Mouse (Mus musculus) forebrain, embryonic 13.5 days (tissue): Measurements from ENCODE around the gene Cd3eap. TPM values are rescaled to one million over a fixed set of nuclear protein-coding genes. Genes with fewer than 3 reads are reported as not detected.

Experiments
- ATAC-seq: fragments of 200-750 bp; cut with Nextera tagmentation; 2 replicates; pipeline ENCODE4 v1.8.0; 2017
- H3K27ac ChIP-seq: fragments of 300-500 bp; sonication (generic); 2 replicates; pipeline ENCODE4 v1.5.1; 2015; ENCODE audit warnings: inconsistent platforms, mild to moderate bottlenecking, moderate library complexity
- H3K27me3 ChIP-seq: fragments of 300-500 bp; sonication (generic); 2 replicates; pipeline ENCODE4 v1.6.1; 2015; ENCODE audit warnings: mild to moderate bottlenecking, inconsistent platforms
- H3K36me3 ChIP-seq: fragments of 300-500 bp; sonication (generic); 2 replicates; pipeline ENCODE4 v1.6.1; 2015; ENCODE audit warnings: mild to moderate bottlenecking, inconsistent platforms; ENCODE audit not compliant: poor library complexity, severe bottlenecking
- H3K4me1 ChIP-seq: fragments of 300-500 bp; sonication (generic); 2 replicates; pipeline ENCODE4 v1.6.1; 2015; ENCODE audit warnings: inconsistent platforms
- H3K4me2 ChIP-seq: fragments of 300-500 bp; sonication (generic); 2 replicates; pipeline ENCODE4 v1.6.1; 2015; ENCODE audit warnings: inconsistent platforms, mild to moderate bottlenecking, moderate library complexity
- H3K4me3 ChIP-seq: fragments of 300-500 bp; sonication (generic); 2 replicates; pipeline ENCODE4 v1.5.1; 2015; ENCODE audit warnings: mild to moderate bottlenecking, inconsistent platforms
- H3K9ac ChIP-seq: fragments of 300-500 bp; sonication (generic); 2 replicates; pipeline ENCODE4 v1.6.1; 2015; ENCODE audit warnings: mild to moderate bottlenecking, inconsistent platforms
- H3K9me3 ChIP-seq: fragments of 300-500 bp; sonication (generic); replicated peaks from 2 replicates; pipeline ENCODE4 v1.6.1; 2016; ENCODE audit warnings: inconsistent platforms
- WGBS: fragments of 180-500 bp; shearing (Covaris S2); methylation state at CpG from one replicate; pipeline ENCODE4 v1.1.7; 2015; 5-methylcytosine and 5-hydroxymethylcytosine counted together
- polyA plus RNA-seq: library from polyadenylated mRNA; unstranded; fragments of >200 nt; fragmentation: Nextera tagmentation; extraction: Ambion mirVana; gene quantifications from 2 replicates; pipeline ENCODE4 v1.2.1, GENCODE M21; 2015

Cd3eap gene
- 21.4 and 23.2 TPM in 2 replicates for polyA plus RNA-seq

- peak; percentile 83 for ATAC-seq
- under 1% methylated on average over 30 of the region's 31 CpGs for WGBS
- Histone ChIP-seq H3K4me2 (peak within 1 kb of the TSS; percentile 99), H3K9ac (peak within 1 kb of the TSS; percentile 73), H3K27me3 (no peaks in the 10 kb centered on the region), H3K9me3 (no peaks in the 10 kb centered on the region), H3K36me3 (peaks cover 33% of the 10 kb centered on the region), H3K4me3 (peak within 1 kb of the TSS; percentile 64), H3K27ac (0 out of 2 replicates have a peak within 1 kb of the TSS, but pooled peaks have one; percentile 17), H3K4me1 (peaks cover 40% of the 10 kb centered on the region)
These were observed at the start of gene Cd3eap, which contains the start of gene Ppp1r13l for GRCm38 (mm10) chr7:19359299-19359891. Gene Cd3eap (minus strand): TSS chr7:19359483. Gene Ppp1r13l (plus strand): TSS chr7:19359749.

GRCm38 (mm10) chr7:19405417-19405816 is 46.1 kb upstream of the Cd3eap start:
- H3K27me3 ChIP-seq = peaks cover 63% of the 10 kb centered on the region
- H3K9me3 ChIP-seq = peaks cover 8% of the 10 kb centered on the region
- 3% methylated on average over 19 of the region's 19 CpGs for WGBS
- ATAC-seq = peak; percentile 79
- H3K36me3 ChIP-seq = no peaks in the 10 kb centered on the region
- peaks cover 10% of the 10 kb centered on the region for H3K4me1 ChIP-seq
- peak overlapping the region; percentile 33 for H3K4me2 ChIP-seq
- no peak overlapping the region for H3K9ac ChIP-seq
- H3K4me3 ChIP-seq = no peak overlapping the region
- no peak overlapping the region for H3K27ac ChIP-seq

- 58% methylated on average over 7 of the region's 7 CpGs for WGBS
These were observed 45.2 kb upstream of the Cd3eap start, which contains the start of gene Ckm for GRCm38 (mm10) chr7:19404476-19404875. Gene Ckm (plus strand): TSS chr7:19404776.

GRCm38 (mm10) chr7:19403731-19404296 is 44.5 kb upstream of the Cd3eap start, which contains the start of gene Klc3:
Gene Klc3 (minus strand): TSS chr7:19404104.
- Histone ChIP-seq H3K4me3 (peak within 1 kb of the TSS; percentile 53), H3K9me3 (peaks cover 9% of the 10 kb centered on the region), H3K27me3 (peaks cover 76% of the 10 kb centered on the region), H3K27ac (no peak within 1 kb of the TSS), H3K4me1 (peaks cover 20% of the 10 kb centered on the region), H3K36me3 (no peaks in the 10 kb centered on the region), H3K4me2 (peak within 1 kb of the TSS; percentile 94), H3K9ac (peak within 1 kb of the TSS; percentile 65)
- no peak for ATAC-seq
- under 1% methylated on average over 49 of the region's 62 CpGs for WGBS

More at GRCm38 (mm10) chr7:19404476-19404875, 45.2 kb upstream of the Cd3eap start, which contains the start of gene Ckm:
- Histone ChIP-seq H3K27ac (no peak within 1 kb of the TSS), H3K4me3 (peak within 1 kb of the TSS; percentile 53), H3K4me2 (peak within 1 kb of the TSS; percentile 94), H3K4me1 (peaks cover 17% of the 10 kb centered on the region), H3K27me3 (peaks cover 71% of the 10 kb centered on the region), H3K9ac (peak within 1 kb of the TSS; percentile 65), H3K9me3 (peaks cover 9% of the 10 kb centered on the region), H3K36me3 (no peaks in the 10 kb centered on the region)
- ATAC-seq = no peak

- peaks cover 76% of the 10 kb centered on the region for H3K27me3 ChIP-seq
- ATAC-seq = no peak
- 86% methylated on average over 9 of the region's 9 CpGs for whole genome bisulfite sequencing
- peaks cover 20% of the 10 kb centered on the region for H3K4me1 ChIP-seq
- no peaks in the 10 kb centered on the region for H3K36me3 ChIP-seq
- H3K9me3 ChIP-seq = peaks cover 9% of the 10 kb centered on the region
- H3K4me2 ChIP-seq = no peak overlapping the region
- no peak overlapping the region for H3K9ac ChIP-seq
- H3K4me3 ChIP-seq = 0 out of 2 replicates have a peak overlapping the region, but pooled peaks have one; percentile 9
- H3K27ac ChIP-seq = no peak overlapping the region
These were observed 43.3 kb upstream of the Cd3eap start for GRCm38 (mm10) chr7:19402535-19403112.

GRCm38 (mm10) chr7:19400946-19401345 is 41.7 kb upstream of the Cd3eap start:
- H3K27ac ChIP-seq = no peak overlapping the region
- H3K4me2 ChIP-seq = no peak overlapping the region
- H3K4me3 ChIP-seq = no peak overlapping the region
- peaks cover 67% of the 10 kb centered on the region for H3K27me3 ChIP-seq
- H3K36me3 ChIP-seq = peaks cover 2% of the 10 kb centered on the region; the same call in 1 of the 2 replicates
- 88% methylated on average over 4 of the region's 4 CpGs for WGBS
- no peak for ATAC-seq
- H3K9me3 ChIP-seq = peaks cover 9% of the 10 kb centered on the region
- H3K4me1 ChIP-seq = peaks cover 20% of the 10 kb centered on the region
- H3K9ac ChIP-seq = no peak overlapping the region

- peak overlapping the region; percentile 57 for H3K4me2 ChIP-seq
- no peak overlapping the region for H3K27ac ChIP-seq
- peak overlapping the region; percentile 29 for H3K4me3 ChIP-seq
- WGBS = under 1% methylated on average over 26 of the region's 27 CpGs
- peak; percentile 32 for ATAC-seq
- H3K4me1 ChIP-seq = peaks cover 20% of the 10 kb centered on the region
- H3K9ac ChIP-seq = peak overlapping the region; percentile 50; the same call in 1 of the 2 replicates
- peaks cover 14% of the 10 kb centered on the region for H3K36me3 ChIP-seq
- peaks cover 9% of the 10 kb centered on the region for H3K9me3 ChIP-seq
- H3K27me3 ChIP-seq = peaks cover 56% of the 10 kb centered on the region
These were observed 40.4 kb upstream of the Cd3eap start for GRCm38 (mm10) chr7:19399496-19400280.

- Histone ChIP-seq H3K36me3 (peaks cover 66% of the 10 kb centered on the region), H3K4me1 (peaks cover 4% of the 10 kb centered on the region), H3K4me3 (no peak overlapping the region), H3K27me3 (peaks cover 7% of the 10 kb centered on the region), H3K9me3 (no peaks in the 10 kb centered on the region), H3K27ac (no peak overlapping the region), H3K4me2 (no peak overlapping the region), H3K9ac (no peak overlapping the region)
- 91% methylated on average over 8 of the region's 8 CpGs for WGBS
- no peak for ATAC-seq
These were observed 35.2 kb upstream of the Cd3eap start for GRCm38 (mm10) chr7:19394484-19394883.

GRCm38 (mm10) chr7:19388699-19389413 is 29.6 kb upstream of the Cd3eap start:
- no peak overlapping the region for H3K9ac ChIP-seq
- ATAC-seq = no peak

GRCm38 (mm10) chr7:19383708-19384107 is 24.4 kb upstream of the Cd3eap start:
- no peak overlapping the region for H3K27ac ChIP-seq
- peak overlapping the region; percentile 14; the same call in 1 of the 2 replicates for H3K9ac ChIP-seq
- 92% methylated on average over 9 of the region's 9 CpGs for WGBS
- H3K4me3 ChIP-seq = no peak overlapping the region
- no peaks in the 10 kb centered on the region for H3K9me3 ChIP-seq
- H3K27me3 ChIP-seq = no peaks in the 10 kb centered on the region
- no peak for ATAC-seq
- peak overlapping the region; percentile 91; the same call in 1 of the 2 replicates for H3K4me2 ChIP-seq
- peaks cover 51% of the 10 kb centered on the region for H3K36me3 ChIP-seq
- peaks cover 19% of the 10 kb centered on the region for H3K4me1 ChIP-seq

More at GRCm38 (mm10) chr7:19388699-19389413, 29.6 kb upstream of the Cd3eap start:
- H3K4me1 ChIP-seq = 0 out of 2 replicates have a peak, but pooled peaks cover 3% of the 10 kb centered on the region
- peak overlapping the region; percentile 57; the same call in 1 of the 2 replicates for H3K27ac ChIP-seq
- H3K4me3 ChIP-seq = no peak overlapping the region
- H3K4me2 ChIP-seq = no peak overlapping the region
- H3K36me3 ChIP-seq = peaks cover 100% of the 10 kb centered on the region
- 76% methylated on average over 8 of the region's 10 CpGs for WGBS
- H3K27me3 ChIP-seq = no peaks in the 10 kb centered on the region
- H3K9me3 ChIP-seq = no peaks in the 10 kb centered on the region

- H3K4me2 ChIP-seq = peak overlapping the region; percentile 91
These were observed 22.9 kb upstream of the Cd3eap start for GRCm38 (mm10) chr7:19382166-19382541.

More at GRCm38 (mm10) chr7:19382166-19382541, 22.9 kb upstream of the Cd3eap start:
- H3K27me3 ChIP-seq = no peaks in the 10 kb centered on the region
- 0% methylated on average over 16 of the region's 37 CpGs for WGBS
- peak; percentile 65 for ATAC-seq
- peaks cover 44% of the 10 kb centered on the region for H3K36me3 ChIP-seq
- no peaks in the 10 kb centered on the region for H3K9me3 ChIP-seq
- peak overlapping the region; percentile 44; the same call in 1 of the 2 replicates for H3K27ac ChIP-seq
- peaks cover 19% of the 10 kb centered on the region for H3K4me1 ChIP-seq
- H3K4me3 ChIP-seq = peak overlapping the region; percentile 95
- H3K9ac ChIP-seq = peak overlapping the region; percentile 93
